In the genomic region with DNA sequence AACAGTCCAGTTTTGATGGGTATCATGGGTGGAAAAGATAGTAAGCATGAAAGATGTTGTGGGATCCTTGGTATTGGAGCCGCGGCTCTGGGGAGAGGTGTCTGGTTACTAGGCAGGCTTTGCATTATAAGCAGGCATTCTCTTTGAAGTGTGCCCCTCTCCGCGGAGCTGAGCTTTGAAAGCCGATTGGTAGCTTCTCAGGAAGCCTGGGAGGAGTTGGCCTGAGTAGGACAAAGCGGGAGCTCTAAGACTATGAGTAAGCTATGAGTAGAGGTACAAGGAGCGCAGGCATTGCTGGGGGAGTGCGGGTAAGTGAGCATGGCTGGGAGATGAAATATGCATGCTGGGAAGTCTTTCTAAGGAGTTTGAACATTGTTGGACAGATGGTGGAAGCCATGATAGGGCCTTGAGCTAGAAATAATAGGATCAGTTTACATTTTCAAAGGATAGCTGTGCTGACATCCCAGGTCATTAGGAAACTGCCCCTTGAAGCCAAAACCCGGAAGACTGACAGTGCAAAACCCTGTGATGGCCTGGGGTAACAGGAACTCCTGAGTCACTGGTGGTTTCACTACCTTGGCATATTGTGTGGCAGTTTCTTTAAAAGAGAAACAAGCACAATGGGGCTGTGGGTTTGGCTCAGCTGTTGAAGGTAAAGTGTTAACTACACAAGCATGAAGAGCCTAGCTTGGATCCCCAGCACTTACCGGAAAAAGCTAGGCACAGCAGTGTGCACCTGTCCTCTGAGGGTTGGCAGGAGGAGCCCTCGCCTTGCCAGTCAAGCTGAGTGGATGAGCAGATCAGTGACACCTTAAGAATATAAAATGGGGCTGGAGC, we compare ENCODE assay signal across 8 mouse cellular contexts. TPM values are rescaled to one million over a fixed set of nuclear protein-coding genes. Genes with fewer than 3 reads are reported as not detected.
A peak's percentile ranks its signal among the peaks of the same experiment; 100 is the strongest.
DNase-seq lines count a peak whose midpoint lies in the region; ATAC-seq and TF ChIP-seq lines count a peak whose summit lies in the region.

No protein-coding gene starts in this region.

- H3K9ac ChIP-seq in heart, embryonic 16.5 days (ENCODE audit: low read length), result no peak overlapping the region
- H3K9ac ChIP-seq in ES-E14 (ENCODE audit: insufficient read depth, low read depth, low read length, poor library complexity, severe bottlenecking), result no peak overlapping the region
- 0 out of 2 replicates have a peak overlapping the region, but pooled peaks have one; percentile 29 for H3K9ac ChIP-seq in forebrain, embryonic 12.5 days
- H3K9ac ChIP-seq in liver, embryonic 13.5 days, result peak overlapping the region; percentile 46

- peak overlapping the region; percentile 42; the same call in 1 of the 2 replicates for H3K4me2 ChIP-seq in heart, embryonic 16.5 days (ENCODE audit: low read depth, low read length)
- H3K4me2 ChIP-seq in forebrain, embryonic 12.5 days, result peak overlapping the region; percentile 68
- H3K4me2 ChIP-seq in liver, embryonic 13.5 days, result peak overlapping the region; percentile 80

- 23% methylated on average over 11 of the region's 11 CpGs for WGBS in heart, embryonic 16.5 days
- WGBS in forebrain, embryonic 12.5 days, result 14% methylated on average over 11 of the region's 11 CpGs
- WGBS in liver, embryonic 13.5 days (ENCODE audit: insufficient replicate concordance), result 36% methylated on average over 11 of the region's 11 CpGs

- peak; percentile 10; the same call in 1 of the 2 replicates for ATAC-seq in heart, embryonic 16.5 days (replicated peaks; ENCODE audit: extremely low read depth, insufficient read depth, low FRiP score)
- ATAC-seq in forebrain, embryonic 12.5 days (ENCODE audit: low FRiP score), result peak; percentile 73
- peak; percentile 43 for ATAC-seq in liver, embryonic 13.5 days (ENCODE audit: low read depth)
- ATAC-seq in neutrophil, adult 5-6 weeks (ENCODE audit: extremely low read depth, insufficient number of reproducible peaks, low FRiP score, poor library complexity, severe bottlenecking), result peak; percentile 45; the same call in 1 of the 2 replicates
- ATAC-seq in cerebellum, adult (ENCODE audit: insufficient number of reproducible peaks, low FRiP score, low TSS enrichment), result no peak

- H3K27me3 ChIP-seq in heart, embryonic 16.5 days (ENCODE audit: control insufficient read depth, insufficient read depth, low read length), result no peaks in the 10 kb centered on the region
- H3K27me3 ChIP-seq in forebrain, embryonic 12.5 days, result no peaks in the 10 kb centered on the region
- no peaks in the 10 kb centered on the region for H3K27me3 ChIP-seq in liver, embryonic 13.5 days

- intact Hi-C loops in heart, postnatal 10 days (cut with DNase I), result no loop called here

- H3K4me1 ChIP-seq in heart, embryonic 16.5 days (ENCODE audit: control insufficient read depth, insufficient read depth, low read length), result 0 out of 2 replicates have a peak, but pooled peaks cover 3% of the 10 kb centered on the region
- H3K4me1 ChIP-seq in ES-E14 (ENCODE audit: control insufficient read depth in 2 of 2, insufficient read depth in 2 of 2, low read length in 2 of 2, poor library complexity in 1 of 2), result peaks cover 0 to 3% of the 10 kb centered on the region in 2 experiments; a peak in 3 of 4 replicates
- H3K4me1 ChIP-seq in forebrain, embryonic 12.5 days, result peaks cover 18% of the 10 kb centered on the region
- H3K4me1 ChIP-seq in liver, embryonic 13.5 days (replicated peaks), result peaks cover 36% of the 10 kb centered on the region

- H3K36me3 ChIP-seq in heart, embryonic 16.5 days (ENCODE audit: control insufficient read depth, insufficient read depth), result peaks cover 7% of the 10 kb centered on the region; the same call in 1 of the 2 replicates
- H3K36me3 ChIP-seq in ES-E14 (ENCODE audit: control insufficient read depth, insufficient read depth, low read length, poor library complexity, severe bottlenecking), result no peaks in the 10 kb centered on the region
- H3K36me3 ChIP-seq in forebrain, embryonic 12.5 days (replicated peaks), result peaks cover 7% of the 10 kb centered on the region; the same call in 1 of the 2 replicates
- peaks cover 3% of the 10 kb centered on the region; the same call in 1 of the 2 replicates for H3K36me3 ChIP-seq in liver, embryonic 13.5 days

- no peak for DNase-seq in heart, postnatal 10 days
- peak; percentile 56 for DNase-seq in ES-E14 (ENCODE audit: low read depth, low spot score)
- no peak for DNase-seq in liver, embryonic 13.5 days
- no peak for DNase-seq in adrenal gland, adult 8-10 months

- no peak overlapping the region for H3K27ac ChIP-seq in heart, embryonic 16.5 days (ENCODE audit: low read length)
- H3K27ac ChIP-seq in ES-E14 (ENCODE audit: insufficient read depth, low read depth, low read length, poor library complexity, severe bottlenecking), result no peak overlapping the region
- peak overlapping the region; percentile 90 for H3K27ac ChIP-seq in forebrain, embryonic 12.5 days
- peak overlapping the region; percentile 61 for H3K27ac ChIP-seq in liver, embryonic 13.5 days

- no peaks in the 10 kb centered on the region for H3K9me3 ChIP-seq in heart, embryonic 16.5 days (replicated peaks; ENCODE audit: control insufficient read depth, low read length)
- H3K9me3 ChIP-seq in ES-E14 (ENCODE audit: control insufficient read depth, insufficient read depth, low read depth, low read length), result no peaks in the 10 kb centered on the region
- no peaks in the 10 kb centered on the region for H3K9me3 ChIP-seq in forebrain, embryonic 12.5 days
- H3K9me3 ChIP-seq in liver, embryonic 13.5 days (replicated peaks), result no peaks in the 10 kb centered on the region

- in situ Hi-C loops in ES-E14 (cut with MboI; ENCODE audit: low sequenced_read_pairs in 2 of 2, unreplicated experiment in 2 of 2), result no loop called here

- no peak overlapping the region for H3K4me3 ChIP-seq in heart, embryonic 16.5 days (ENCODE audit: low read length)
- no peak overlapping the region for H3K4me3 ChIP-seq in ES-E14 (ENCODE audit: insufficient read depth in 1 of 2, low read depth in 1 of 2, low read length in 2 of 2, poor library complexity in 1 of 2, severe bottlenecking in 1 of 2)
- peak overlapping the region; percentile 22 for H3K4me3 ChIP-seq in forebrain, embryonic 12.5 days (replicated peaks)
- H3K4me3 ChIP-seq in liver, embryonic 13.5 days (replicated peaks), result peak overlapping the region; percentile 6

TF ChIP-seq in ES-E14, 5 proteins besides CTCF, POLR2A, EP300 and RAD21:
- TF ChIP-seq ZNF384 (IDR thresholded peaks at IDR 0.05; ENCODE audit: low read depth, low read length), result no peak
- TF ChIP-seq MAFK (IDR thresholded peaks at IDR 0.05; ENCODE audit: insufficient read depth, low read depth, low read length), result 0 out of 2 replicates have a peak, but pooled peaks have one; percentile 3

RNA-seq across cellular contexts. Expression of a gene that starts 2.5 kb away (rescaled TPM):
- polyA plus RNA-seq in heart, embryonic 16.5 days (2015; fragmentation: Nextera tagmentation; extraction: Ambion mirVana), result 3.1 and 3.4 TPM in 2 replicates
- total RNA-seq in heart, postnatal 10 days (2021), result 1 to 10 TPM; 3.9 to 4.7 TPM
- 0.79 and 1.2 TPM in 2 replicates for total RNA-seq in ES-E14 (2012; rRNA removed)
- 10.7 and 12.1 TPM in 2 replicates for polyA plus RNA-seq in forebrain, embryonic 12.5 days (2016; fragmentation: Nextera tagmentation; extraction: Ambion mirVana)
- polyA plus RNA-seq in liver, embryonic 13.5 days (2015; fragmentation: Nextera tagmentation; extraction: Ambion mirVana), result 4.9 and 5.9 TPM in 2 replicates
- total RNA-seq in neutrophil, adult 5-6 weeks (2017), result 33.5 and 41.4 TPM in 2 replicates
- 1 to 10 TPM; 1.2 to 3.1 (median 2.4) TPM for total RNA-seq in adrenal gland, adult 8-10 months (2022)

RNA-seq across cellular contexts. Expression of a gene that starts 58.7 kb away (rescaled TPM):
- polyA plus RNA-seq in heart, embryonic 16.5 days (2015; fragmentation: Nextera tagmentation; extraction: Ambion mirVana), result 30.3 and 31.3 TPM in 2 replicates
- 10 to 100 TPM; 35.8 to 38.5 TPM for total RNA-seq in heart, postnatal 10 days (2021)
- total RNA-seq in ES-E14 (2012; rRNA removed), result 70.6 and 92.9 TPM in 2 replicates
- polyA plus RNA-seq in forebrain, embryonic 12.5 days (2016; fragmentation: Nextera tagmentation; extraction: Ambion mirVana), result 62.1 and 64.0 TPM in 2 replicates
- polyA plus RNA-seq in liver, embryonic 13.5 days (2015; fragmentation: Nextera tagmentation; extraction: Ambion mirVana), result 13.8 and 16.8 TPM in 2 replicates
- total RNA-seq in neutrophil, adult 5-6 weeks (2017), result 258 and 266 TPM in 2 replicates
- total RNA-seq in adrenal gland, adult 8-10 months (2022), result 10 to 100 TPM; 59.0 to 70.2 (median 63.3) TPM

Comparison
In these comparisons a context has a peak if more than half of its experiments do, and no peak if none do; other contexts are left out.
1. H3K27ac ChIP-seq: peak in forebrain, embryonic 12.5 days (single experiment) and liver, embryonic 13.5 days (single experiment); none in heart, embryonic 16.5 days (single experiment) and ES-E14 (single experiment).
2. H3K4me3 ChIP-seq: peak in forebrain, embryonic 12.5 days (single experiment) and liver, embryonic 13.5 days (single experiment); none in heart, embryonic 16.5 days (single experiment) and ES-E14 (0 of 2).
3. H3K9ac ChIP-seq: peak in forebrain, embryonic 12.5 days (single experiment) and liver, embryonic 13.5 days (single experiment); none in heart, embryonic 16.5 days (single experiment) and ES-E14 (single experiment).
4. Peak in every context shown above with its lines, with median percentiles within 50 percentile points of each other: H3K4me2 ChIP-seq.